Mouse (Mus musculus) ES-Bruce4 (cell line): Measurements from ENCODE around the gene Rhod.

Experiments used
- CTCF ChIP-seq: IDR thresholded peaks from one replicate; pipeline ENCODE4 v1.8.1; 2011; ENCODE audit warnings: low read depth, low read length
- POLR2A ChIP-seq: IDR thresholded peaks from one replicate; pipeline ENCODE4 v1.8.1; 2011; ENCODE audit warnings: low read length; ENCODE audit not compliant: insufficient read depth

GRCm38 (mm10) chr19:4452525-4452924 is 13.3 kb upstream of the Rhod start:
- no peak for TF ChIP-seq CTCF
- no peak for TF ChIP-seq POLR2A
